Mouse (Mus musculus) liver, embryonic 14.5 days (tissue): ENCODE results near the gene Plcb4.

Source experiments
- CTCF ChIP-seq: IDR thresholded peaks from 2 replicates; pipeline ENCODE4 v1.5.1; 2016; ENCODE audit warnings: antibody characterized with exemption, low read depth, control low read depth
- EP300 ChIP-seq: IDR thresholded peaks from 2 replicates; pipeline ENCODE4 v1.6.1; 2016; ENCODE audit warnings: antibody characterized with exemption, low read depth

GRCm38 (mm10) chr2:135894582-135894981 lies 235.8 kb downstream of the Plcb4 start:
- TF ChIP-seq CTCF (no peak), EP300 (no peak)
